Mouse (Mus musculus) retina, adult 2 months (tissue): Measurements from ENCODE around the gene Zfp39.
A peak's percentile ranks its signal among the peaks of the same experiment; 100 is the strongest.

ENCODE experiments used
- DNase-seq: peaks from one replicate; pipeline ENCODE4 v3.0.0-alpha.2; 2012; ENCODE audit warnings: low read depth, low spot score

Zfp39 gene

DNA sequence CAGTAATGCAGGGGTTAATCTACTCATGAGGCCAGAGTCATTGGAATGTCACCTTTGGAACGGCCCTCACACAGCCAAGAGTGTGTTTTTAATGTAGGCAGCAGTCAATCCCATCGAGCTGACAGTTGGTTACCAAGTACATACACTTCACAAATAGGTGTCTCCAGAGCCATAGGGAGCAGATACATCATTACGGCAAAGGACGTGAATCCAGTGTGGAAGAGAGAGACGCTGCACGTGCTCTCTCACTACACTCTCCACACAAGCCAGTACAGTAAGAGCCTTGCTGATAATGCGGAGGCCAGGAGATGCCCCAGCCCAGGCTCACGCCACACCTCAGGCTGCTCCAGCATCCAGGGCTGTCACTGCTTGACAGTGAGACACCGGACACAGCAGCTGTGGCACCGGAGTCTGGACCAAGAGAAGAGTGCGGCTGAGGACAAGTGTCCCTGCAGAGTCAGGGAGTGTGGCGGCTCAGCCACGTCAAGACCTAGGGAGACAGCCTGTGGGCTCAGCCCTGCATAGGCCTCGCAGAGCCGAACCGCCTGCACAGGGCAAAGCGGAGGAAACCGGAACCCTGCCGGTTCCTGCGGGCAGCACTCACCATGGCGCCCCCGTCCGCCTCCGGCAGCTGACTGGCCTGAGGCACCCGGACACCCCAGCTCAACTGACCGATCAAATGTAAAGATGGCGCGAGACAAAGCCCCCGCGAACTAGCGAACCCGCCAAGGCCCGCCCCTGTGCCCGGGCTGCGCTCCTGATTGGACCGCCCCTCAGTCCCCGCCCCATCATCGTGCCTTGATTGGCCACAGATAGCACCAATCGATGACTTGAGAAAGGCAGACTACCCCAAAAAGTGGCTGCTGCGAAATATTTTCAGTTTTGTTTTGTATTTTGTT is at the start of gene Zfp39:
TSS of gene Zfp39 (minus strand) at position 715 of the 899 bp plus-strand sequence.
- DNase-seq = peak; percentile 71

DNA sequence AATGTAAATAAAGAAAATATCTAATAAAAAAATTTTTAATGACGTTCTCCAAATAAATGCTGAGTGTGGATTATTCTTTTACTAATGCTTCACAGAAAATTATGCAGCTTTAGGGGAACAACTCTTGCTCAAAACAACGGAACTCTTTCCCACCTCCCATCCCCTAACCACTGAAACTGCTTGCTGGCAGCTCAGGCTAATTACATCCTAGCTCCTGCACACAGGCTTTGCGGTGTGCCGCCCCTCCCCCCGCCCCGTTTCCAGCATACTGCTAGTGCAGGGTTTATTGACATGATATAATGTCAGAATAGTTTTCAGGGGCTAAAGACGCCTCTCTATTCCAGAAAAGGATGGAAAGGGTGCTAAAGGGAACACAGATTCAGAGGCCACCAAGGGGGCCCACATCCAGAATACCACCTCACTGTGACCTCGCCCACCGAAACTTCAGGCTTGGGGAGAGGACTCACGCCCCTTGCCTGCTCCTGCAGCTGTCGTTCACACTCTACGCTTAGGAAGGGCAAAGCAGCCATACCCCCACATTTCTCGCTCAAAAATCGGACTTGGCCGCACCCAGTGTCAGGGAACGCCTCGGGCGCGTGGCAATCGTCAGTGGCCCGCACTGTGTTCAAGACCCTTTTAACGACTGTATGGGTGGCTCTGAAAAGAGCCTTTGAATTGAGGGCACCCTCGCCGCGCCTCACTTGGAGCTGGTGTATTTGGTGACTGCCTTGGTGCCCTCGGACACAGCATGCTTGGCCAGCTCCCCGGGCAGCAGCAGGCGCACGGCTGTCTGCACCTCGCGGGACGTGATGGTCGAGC is 49.5 kb upstream of the Zfp39 start:
- no peak for DNase-seq

GRCm38 (mm10) chr11:58951210-58951609 is 47.2 kb upstream of the Zfp39 start:
- DNase-seq = no peak

GRCm38 (mm10) chr11:58949480-58950431 is 45.7 kb upstream of the Zfp39 start:
- DNase-seq = no peak

- DNase-seq = peak; percentile 77
These were observed 44.8 kb upstream of the Zfp39 start, which contains the start of gene Hist3h2ba for GRCm38 (mm10) chr11:58948542-58949479. Hist3h2ba (plus strand) TSS chr11:58948920.

DNA sequence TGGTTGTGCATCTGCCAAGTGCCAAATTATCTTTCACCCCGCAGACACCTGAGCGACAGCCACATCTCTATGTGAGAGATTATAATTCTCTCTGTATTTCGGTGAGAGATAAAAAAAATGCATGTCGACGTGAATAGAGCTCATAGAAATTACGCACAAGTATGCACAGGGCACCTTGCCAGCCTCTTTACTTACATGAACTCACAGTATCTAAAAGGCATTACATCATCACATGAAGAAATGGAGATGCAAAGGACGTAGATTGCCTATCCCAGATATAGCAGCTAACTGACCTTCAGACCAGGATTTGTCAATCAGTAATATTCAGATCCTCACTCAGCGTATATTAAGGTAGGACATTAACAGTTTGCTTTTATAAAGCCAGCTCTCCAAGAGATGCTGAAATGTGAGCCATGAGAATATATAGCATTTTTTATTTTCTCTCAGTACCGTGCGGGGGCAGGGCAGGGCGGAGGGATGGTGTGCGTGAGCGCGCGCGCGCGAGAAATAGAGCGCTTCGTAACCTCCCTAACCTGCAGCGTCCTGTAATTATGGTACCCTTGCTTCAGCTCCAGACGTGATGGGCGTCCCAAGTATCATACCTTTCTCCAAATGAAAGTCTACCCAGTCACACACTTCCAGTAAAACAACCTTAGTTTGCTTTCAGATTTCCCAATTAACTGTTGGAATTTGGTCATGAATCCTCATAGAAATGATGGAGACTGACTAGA is 43.9 kb upstream of the Zfp39 start:
- no peak for DNase-seq

GRCm38 (mm10) chr11:58947306-58947705 is 43.3 kb upstream of the Zfp39 start:
- DNase-seq = no peak

GRCm38 (mm10) chr11:58944136-58944535 is 40.1 kb upstream of the Zfp39 start:
- no peak for DNase-seq

GRCm38 (mm10) chr11:58939088-58939439 is 35.0 kb upstream of the Zfp39 start:
- DNase-seq = no peak

DNA sequence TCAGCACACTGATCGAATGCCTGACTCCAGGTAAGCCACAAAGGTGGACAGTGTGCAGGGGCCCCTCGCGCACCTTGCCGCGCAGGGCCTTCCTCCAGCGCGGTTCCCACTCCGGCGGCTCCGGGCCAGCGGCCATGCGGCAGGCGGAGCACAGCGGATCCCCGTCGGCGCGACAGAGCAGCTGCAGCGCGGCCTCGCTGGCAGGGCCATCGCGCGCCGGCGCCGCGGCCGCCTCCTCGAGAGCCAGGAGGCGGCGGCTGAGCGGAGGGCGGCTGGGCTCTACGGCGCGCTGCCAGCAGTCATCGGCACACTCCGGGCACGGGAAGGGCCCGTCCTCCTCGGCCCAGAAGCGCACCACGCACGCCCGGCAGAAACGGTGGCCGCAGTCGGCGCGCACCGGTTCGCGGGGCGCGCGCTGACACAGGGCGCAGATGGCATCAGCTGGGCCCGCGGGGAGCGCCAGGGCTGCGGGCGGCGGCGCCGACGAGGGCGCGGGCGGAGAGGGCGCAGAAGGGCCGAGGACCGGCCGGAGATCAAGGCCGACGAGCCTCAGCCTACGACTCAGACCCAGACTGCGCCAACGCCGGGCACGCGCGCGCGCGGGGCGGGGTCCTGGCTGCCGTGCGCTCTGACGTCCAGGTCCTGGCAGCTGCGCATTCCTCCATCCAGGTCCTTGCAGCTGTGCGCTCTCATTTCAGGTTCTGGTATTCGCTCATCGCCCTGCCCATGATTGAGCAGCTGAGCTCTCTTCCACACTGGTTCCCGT is 34.5 kb upstream of the Zfp39 start, which contains the start of gene Rnf187:
TSS of gene Rnf187 (minus strand) at position 595 of the 766 bp plus-strand sequence.
- peak; percentile 84 for DNase-seq

DNA sequence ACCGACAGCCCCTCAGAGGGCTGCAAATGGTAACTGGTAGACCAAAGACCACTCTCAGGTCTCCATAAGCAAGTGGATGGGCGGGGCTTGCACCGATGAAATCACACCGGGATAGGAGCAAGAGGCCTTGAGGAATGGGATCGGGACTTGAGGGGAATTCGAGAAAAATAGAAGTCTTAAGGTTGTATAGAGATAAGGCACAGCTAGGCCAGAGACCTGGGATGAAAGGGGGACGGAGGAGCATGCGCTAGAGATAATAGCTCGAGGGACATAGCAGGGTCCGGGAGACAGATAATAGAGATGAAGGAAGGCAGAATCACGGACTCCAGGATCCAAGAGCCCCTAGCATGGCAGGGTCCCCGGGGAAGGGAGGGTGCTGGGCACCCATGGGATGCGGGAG is 33.9 kb upstream of the Zfp39 start:
- DNase-seq = no peak

- no peak for DNase-seq
These were observed 27.6 kb upstream of the Zfp39 start for GRCm38 (mm10) chr11:58931576-58931975.

- no peak for DNase-seq
These were observed 26.2 kb upstream of the Zfp39 start for GRCm38 (mm10) chr11:58930254-58930653.

DNA sequence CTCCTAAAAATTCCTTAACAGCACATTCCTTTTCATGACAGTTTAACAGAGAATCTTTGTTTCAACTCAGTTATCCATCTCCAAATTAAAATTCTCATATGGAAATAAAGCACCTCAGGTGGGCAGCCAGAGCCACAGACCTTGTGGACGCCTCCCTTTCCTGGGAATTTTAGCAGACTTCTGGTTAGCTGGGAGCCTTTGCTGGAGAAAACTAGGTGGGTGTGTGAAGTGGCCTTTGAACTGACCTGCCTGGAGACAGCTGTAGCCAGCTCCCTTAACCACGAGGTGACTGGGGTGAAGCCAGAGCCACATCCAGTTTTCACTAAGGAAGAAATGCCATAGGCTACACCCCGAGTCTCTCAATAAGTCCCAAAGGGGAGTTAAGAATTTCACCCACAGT is 25.6 kb upstream of the Zfp39 start:
- DNase-seq = no peak

DNA sequence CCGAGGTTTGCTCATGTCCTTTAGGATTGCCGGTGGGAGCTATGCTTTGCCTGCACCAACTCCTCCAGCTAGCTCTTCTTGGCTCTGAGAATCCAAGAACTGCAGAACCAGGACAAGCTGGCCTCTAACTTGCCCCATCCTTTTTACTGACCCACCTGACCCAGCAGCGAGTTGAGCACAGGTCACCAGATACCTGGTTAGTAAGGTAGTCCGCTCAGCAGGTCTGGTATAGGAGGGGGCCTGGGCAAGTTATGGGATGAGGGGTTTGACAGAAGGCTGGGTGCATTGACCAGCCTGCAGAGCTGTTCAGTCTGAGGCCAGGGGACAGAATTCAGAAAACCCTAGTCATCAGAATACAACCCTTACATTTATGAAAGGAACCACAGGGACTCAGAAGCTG is 25.0 kb upstream of the Zfp39 start:
- DNase-seq = no peak

DNA sequence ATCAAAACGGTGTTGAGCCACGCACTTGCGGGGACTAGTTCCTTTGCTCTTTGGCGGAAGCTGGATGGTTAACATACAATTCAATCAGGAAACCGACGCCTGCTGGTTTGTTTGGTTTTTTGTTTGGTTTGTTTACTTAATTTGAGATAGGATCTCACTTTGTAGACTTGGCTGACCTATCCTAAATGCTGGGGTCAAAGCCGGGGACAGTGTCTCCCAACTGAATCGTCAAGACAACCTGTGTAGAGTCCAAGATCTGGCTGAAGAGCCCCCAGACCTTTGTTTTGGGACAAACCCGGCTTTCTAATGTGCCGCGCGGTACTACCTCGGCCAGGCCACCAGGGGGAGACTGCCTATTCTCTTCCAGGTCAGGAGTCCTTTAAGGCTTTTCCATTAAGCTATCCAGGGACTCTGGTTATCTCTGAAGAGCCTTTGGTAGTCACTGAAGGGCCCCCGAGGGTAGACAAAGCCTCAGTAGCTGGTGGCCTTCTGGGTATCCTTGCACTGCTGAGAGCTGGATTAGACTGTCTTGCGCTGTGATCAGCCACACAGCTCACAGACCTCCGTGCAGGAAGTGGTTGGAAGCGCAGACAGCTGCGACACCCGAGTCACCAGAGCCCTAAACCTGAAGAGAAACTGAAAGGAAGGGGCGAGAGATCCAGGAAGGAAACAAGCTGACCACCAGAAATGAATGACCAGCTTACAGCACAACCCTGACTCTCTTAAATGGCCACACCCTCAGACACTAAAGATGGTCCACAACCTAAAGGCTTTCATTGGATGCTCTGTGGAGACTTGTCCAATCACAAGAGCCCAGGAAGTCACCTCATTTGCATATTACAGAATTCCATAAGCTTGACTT is 24.0 kb upstream of the Zfp39 start:
- no peak for DNase-seq

DNA sequence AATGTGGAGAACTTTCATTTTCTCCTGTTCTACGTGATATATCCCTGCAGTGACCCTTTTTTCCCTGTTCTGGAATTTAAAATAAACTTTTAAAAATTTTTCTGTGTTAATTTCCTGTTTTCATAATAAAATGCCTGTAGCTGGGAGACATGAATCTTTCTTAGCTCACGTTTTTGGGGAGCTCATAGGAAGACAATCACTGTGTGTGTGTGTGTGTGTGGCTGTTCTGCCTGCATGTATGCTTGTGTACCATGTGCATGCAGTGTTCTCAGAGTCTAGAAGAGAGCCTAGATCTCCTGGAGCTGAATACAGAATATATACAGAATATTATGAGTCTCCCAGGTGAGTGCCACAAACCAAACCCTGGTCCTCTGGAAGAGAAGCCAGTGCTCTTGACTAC is 23.0 kb upstream of the Zfp39 start:
- no peak for DNase-seq

- DNase-seq = no peak
These were observed 22.6 kb upstream of the Zfp39 start for GRCm38 (mm10) chr11:58926651-58927050.
